Mouse (Mus musculus): ENCODE data around the gene Slit3.

The Slit3 gene

DNA sequence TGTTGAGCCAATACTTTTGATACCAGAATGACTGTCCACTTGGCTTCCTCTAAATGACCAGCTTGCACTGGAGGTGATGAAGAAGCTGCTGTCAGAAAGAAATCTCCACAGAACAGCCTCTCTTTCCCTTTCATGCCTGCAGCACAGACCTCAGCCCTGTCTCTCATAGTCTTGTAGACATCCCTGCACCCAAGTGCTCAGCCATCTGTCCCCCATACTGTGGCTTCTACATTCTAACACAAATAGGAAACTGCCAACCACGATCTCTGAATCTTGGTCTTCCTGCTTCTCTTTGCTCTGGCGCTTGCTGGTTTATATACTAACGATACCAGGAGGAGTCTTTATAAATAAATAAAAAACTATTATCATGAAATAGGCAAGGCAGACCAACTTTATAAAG lies 184.9 kb downstream of the Slit3 start:
- no peak for DNase-seq (ENCODE audit: low spot score)

DNA sequence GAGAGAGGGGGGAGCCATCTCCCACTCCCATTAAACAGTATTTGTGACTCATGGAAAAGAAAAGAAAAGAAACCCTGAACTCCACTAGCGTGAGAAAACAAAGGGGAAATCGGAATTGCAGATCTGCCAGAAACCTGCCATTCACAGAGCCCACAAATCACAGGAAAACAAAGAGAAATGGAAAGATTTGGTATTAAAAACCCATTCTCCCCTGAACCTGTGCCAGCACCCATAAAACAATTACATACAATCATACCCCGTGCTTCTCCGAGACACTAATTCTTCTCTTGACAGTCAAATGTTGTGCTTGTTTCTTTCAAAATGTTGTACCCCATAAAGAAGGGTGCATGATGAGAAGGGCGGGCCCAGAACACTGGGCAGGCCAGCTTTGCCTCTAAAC lies 185.9 kb downstream of the Slit3 start:
- no peak for DNase-seq (ENCODE audit: low spot score)

DNA sequence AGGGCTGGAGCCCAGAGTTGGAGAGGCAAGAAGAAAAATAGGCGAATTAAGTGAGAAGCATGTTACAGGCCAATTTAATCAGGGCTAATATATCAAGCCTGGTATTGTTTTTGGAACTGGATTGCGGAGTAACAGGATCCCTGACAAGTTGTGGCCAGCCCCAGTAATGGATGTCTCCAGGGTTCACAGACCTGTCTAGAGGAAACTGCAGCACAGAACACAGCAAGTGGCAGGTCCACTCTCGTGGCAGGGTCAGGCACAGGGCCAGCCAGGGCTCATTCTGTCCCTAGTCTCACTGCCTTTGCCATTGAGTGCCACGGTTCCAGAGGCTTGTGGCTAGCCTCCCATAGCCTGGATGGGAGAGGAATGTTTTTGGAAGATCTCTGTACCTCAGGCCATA lies 187.0 kb downstream of the Slit3 start:
- DNase-seq (ENCODE audit: low spot score): no peak

DNA sequence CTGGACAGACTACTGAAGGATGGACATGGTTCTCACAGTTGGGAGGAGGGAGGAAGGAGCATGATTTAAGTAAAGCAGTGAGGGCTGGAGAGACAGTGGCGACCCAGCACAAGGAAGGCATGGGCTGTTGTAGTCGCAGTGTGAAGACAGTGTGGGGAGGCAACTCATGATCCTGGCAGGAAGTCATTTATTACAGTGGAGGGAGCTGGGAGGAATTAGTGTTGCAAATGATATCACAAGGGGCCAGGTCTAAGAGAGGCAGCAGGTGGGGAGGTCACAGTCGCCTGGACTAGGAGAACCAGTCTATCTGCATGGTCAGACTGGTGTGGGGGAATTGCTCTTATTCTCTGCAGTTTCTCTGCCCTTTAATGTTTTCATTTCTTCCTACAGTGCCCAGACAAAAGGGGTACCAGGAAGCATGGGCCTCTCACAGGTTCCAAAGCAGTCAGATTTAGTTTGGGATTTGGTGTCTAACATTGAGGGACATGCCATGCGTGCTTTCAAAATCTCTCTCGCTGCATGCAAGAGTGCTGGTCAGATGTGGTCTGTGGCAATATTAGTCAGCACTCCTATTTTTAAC lies 194.5 kb downstream of the Slit3 start:
- no peak for DNase-seq (ENCODE audit: low spot score)

DNA sequence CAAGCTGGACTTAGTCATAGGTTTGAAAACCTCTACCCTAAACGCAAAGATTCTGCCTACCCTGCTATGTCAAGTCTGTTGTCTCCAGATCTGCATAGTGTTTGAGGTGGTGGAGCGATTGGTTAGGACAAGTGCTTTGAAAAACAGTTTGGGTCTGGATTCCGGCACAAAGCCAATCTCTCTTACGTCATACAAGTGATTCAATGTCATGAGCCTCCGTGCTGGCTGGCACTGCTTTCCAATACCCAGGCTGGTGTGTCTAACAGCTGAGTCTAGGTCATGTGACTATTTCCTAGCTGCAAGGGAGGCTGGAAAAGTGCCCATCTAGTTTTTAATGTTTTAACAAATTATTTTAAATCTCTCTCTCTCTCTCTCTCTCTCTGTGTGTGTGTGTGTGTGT lies 196.2 kb downstream of the Slit3 start:
- no peak for DNase-seq (ENCODE audit: low spot score)

DNA sequence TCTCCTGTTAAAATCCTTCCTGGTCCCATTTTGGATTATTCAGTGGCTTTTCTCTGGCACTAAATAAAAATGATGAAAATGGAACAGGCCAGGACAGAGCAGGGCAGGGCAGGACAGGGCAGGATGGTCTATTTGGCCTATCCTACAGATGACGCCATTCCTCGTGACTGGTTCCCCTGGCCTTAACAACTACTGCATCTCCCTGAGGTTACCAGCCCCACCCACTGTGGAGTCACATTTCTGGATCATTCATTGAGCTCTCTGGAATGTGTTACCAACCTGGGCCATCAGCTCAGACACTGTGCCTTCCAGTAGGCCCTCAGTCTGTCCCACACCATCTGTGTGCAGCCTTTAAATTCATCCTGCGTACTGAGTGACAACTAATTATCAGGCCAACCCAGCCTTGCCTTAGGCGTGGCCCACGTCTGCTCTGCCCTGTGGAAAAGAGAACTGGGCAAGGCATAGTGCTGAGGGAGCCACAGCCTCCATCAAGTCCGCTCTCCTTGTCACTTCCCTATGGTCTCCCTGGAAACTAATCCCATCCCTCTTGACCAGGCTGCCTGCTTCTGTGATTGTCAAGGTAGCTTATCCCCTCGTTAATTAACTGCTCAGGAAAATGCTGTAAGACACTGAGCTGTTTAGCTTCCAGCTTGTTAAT lies 196.9 kb downstream of the Slit3 start:
- DNase-seq (ENCODE audit: low spot score): no peak

DNA sequence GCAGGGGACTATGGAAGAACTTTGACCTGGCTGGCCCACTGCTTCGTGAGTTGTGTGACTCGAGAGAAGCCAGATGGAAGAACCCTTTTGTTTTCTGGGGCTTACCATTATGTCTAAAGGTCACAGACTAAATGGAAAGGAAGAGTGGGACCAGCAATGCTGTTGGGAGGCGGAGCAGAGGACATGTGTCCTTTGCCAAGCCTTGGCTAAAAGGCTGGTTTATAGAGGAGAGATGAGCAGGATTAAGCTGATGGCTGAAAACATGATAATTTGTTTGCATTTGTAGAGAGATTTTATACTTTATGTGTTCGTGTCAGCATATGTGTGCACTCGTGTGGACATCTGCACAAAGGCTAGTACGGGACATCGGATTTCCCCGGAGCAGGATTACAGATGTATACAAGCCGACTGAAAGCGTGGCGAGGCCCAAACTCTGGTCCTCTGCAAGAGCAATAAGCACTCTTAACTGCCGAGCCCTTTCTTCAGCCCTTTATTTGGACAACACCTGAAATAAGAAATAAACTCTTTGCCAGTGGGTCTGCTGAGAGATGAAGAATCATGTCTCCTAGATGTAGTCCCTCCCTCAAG lies 197.5 kb downstream of the Slit3 start:
- DNase-seq (ENCODE audit: low spot score): no peak

DNA sequence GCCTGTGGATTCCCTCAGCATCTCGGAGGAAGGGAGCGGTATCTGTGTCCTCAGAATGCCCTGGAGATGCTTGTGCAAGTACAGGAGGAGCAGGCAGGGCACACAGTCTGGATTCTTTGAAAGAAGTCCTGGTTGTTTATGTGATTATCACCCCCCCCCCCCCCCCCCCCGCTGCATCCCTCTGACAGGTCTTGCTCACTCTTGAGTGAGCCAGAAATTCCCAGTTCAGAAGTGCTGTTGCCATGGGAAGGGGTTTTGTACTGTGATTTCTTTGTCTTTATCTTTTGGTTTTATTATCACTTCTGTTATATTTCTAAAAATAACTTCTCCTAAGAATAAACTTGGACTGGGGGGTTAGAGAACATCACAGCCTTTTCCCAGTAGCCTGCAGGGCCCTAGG lies 199.5 kb downstream of the Slit3 start:
- DNase-seq (ENCODE audit: low spot score): no peak

DNA sequence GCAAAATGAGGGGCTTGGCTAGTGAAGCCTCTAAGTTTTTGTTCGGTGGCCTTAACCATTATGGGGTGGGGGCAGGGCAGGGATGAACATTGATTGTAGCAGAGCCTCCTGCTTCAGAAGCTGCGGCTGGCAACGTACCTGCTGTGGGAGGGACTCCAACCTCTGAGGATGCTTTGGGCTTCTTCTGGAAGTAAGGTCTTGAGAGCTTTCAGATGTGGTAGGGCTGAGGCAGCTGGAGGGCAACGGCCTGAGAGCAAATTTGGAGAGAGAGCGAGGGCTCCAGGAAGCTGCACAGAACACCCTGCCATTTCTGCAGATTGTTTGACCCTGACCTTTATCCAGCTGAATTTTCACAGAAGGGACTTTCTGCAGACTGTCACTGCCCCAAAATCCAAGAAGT lies 203.4 kb downstream of the Slit3 start:
- DNase-seq (ENCODE audit: low spot score): no peak

DNA sequence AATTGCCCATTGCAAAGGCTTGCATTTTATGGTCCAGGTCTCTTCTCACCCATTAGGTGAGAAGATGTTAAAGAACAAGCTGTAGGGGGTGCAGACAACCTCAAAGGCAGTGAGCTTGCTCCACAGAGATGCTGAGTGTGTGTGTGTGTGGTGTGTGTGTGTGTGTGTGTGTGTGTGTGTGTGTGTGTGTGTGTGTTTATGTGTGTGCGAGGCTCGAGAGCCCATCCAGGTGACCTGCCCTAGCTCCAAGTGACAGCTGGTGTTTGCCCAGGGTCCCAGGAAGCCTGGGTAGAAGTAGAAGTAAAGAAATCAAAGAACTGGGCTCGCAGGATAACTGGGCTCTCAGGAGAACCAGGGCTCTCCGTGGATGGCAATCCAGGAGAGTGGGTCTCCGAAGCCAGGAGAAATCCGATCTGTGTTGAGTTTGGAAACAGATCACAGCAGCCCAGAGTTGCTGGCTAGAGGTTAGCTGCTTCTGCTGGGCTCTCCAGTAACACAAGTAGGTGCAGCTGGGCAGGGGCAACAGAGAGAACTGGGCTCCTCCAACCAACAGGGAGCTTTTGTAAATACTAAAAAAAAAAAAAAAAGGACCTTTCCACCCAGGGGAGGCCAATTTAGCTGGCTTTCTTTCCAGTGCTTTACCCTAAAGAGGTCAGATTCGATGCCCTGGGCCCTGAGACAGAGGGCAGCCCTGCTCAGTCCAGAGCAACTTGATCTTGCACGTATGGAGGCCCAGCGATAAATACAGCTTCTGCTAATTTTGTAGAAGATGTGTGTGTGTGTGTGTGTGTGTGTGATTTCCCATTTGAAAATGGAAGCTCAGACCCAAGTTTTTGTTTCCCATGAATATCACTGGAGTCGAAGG lies 204.3 kb downstream of the Slit3 start:
- no peak for DNase-seq (ENCODE audit: low spot score)

DNA sequence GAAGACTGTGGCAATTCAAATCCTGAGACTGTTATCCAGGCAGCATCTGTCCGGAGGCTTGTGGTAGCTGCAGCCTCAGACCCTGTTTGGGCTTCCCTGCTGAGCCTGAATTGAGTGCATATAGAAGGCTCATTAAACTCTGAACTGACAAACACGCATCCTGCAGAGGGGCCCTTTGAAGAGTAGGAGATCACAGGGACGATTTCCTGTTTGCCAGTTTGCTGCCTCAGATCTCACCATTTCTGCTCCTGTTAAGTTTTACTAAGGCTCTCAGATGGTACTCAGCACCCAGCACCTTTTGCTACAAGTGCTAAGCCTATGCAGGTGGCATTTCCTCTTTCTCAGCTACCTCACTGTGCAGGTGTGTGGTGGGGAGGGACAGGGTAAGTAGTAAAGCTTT lies 205.3 kb downstream of the Slit3 start:
- DNase-seq (ENCODE audit: low spot score): no peak

DNA sequence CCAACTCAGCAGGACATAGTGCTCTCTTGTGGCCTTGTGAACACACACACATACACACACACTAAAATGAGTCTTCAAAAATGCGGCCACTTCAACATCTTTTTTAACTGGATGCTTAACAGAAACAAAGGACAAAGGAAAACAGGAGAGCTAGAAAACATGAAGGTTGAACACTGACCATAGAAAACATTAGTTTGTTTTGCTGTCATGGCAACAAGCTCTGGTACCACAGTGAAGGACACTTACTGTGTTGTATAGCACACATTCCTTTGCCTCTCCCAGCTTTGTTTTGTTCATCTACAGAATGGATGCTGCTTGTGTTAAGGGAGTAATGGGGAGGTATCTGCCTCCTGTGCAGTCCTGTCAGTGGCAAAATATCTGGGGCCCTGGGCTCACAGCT lies 206.9 kb downstream of the Slit3 start:
- DNase-seq (ENCODE audit: low spot score): no peak

DNA sequence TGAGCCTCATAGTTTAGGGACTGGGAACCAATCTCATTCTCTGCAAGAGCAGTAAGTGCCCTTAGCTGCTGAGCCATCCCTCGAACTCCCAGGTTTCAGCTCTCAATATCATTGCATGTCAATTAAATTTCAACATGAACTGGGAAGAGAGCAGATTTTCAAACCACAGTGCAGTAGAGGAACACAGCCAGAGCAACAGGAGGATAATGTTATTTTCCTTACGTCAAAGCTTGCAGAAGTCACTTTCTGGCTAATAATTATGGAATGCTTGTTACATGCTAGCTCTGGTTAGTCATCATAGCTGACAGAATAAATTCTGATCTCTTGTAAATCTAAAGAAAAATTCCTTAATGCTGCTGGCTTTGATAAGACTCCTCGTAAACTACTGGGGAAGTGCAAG lies 210.5 kb downstream of the Slit3 start:
- DNase-seq (ENCODE audit: low spot score): no peak

DNA sequence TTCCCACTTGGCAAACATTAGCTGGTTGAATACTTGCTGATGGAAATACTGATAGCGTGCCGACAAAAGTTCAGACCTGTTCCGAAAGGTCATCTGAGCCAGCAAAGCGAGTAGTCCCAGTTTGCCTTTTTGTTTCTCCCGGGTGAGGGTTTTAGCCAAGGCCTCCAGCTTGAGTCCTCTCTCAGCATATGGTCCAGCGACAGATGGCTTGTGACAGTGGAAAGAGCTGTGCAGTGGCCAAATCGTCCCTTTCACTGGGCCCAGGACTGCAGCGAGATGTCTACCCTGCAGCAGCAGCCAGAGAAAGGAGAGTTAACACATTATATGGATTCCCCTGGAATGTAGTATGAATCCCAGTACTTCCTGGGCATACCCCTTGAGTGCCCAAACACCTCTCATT lies 215.5 kb downstream of the Slit3 start:
- peak; percentile 29 for DNase-seq (ENCODE audit: low spot score)

DNA sequence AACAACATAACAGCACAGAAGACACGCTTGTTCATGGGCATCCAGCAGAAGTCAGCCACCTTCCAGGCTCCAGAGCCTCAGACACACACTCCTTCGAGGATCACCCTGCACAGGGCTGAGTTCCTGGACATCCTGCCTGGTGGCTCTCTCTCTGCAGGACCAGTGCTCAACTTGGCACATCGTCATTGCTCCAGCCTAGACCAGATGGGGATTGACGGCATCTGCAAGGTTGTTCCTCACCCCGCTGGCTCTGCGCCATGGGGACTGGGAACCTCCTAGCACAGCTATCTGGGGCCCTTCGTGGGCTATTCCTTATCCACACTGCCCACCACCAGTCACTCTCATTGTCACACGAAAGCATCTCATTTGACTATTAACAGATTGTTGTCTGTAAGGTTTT lies 216.5 kb downstream of the Slit3 start:
- no peak for DNase-seq (ENCODE audit: low spot score)

DNA sequence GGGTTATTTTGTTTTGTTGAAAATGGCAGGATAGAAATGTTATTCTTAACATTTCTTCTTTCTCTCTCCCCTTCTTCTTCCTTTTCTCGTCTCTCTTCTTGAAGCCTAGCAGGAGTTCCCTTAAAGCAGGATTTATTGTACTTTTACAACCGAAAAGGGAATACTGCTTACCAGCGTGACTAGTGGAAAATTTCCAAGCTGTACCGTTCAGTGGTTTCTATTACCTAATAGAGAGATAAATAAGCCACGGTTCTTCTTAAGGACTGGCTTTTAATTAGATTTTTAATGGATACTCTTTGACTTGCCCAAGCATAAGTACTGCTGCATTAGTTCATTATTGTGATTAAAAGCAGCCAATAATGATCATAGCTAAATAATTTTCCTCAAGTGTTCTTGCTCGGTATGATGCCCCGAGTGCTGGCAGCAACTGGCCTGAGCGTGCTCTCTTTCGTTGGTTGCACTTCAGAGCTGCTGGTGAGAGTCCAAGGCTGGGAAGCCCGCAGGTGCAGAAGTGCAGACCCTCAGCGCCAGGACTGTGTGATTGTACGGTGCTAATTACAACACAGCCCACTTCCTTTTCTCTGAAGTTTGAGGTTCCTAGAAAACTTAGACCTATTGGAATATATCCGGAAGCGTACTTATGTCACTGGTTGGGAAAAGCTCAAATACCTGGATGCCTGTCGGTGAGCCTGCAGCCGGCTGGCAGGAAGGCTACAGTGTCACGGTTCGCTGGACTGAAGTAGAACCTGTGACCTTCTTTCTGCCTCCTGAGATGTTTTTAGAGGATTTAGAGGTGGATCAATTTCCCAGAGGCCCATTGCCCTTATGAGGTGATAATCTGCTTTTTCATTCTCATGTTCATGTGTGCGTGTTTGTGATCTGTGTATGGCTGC lies 217.1 kb downstream of the Slit3 start:
- no peak for DNase-seq (ENCODE audit: low spot score)

DNA sequence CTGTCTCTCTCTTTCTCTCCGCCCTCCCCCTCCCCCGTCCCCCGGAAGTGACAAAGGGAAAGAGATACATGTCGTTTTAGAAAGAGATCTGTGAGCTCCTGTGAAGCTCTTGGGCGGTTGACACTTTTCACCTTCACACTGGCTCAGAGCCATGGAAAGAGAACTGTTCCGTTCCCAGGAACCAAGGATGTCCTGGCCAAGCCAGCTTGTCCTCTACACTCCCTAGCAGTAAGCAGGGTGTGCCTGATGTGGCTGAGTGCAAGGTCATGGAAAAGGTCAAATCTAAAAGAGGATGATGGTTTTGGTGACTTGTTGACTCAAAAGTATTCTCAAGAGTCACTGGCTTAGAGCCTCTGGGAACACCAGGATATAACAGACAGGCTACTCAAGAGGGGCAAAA lies 219.7 kb downstream of the Slit3 start:
- DNase-seq (ENCODE audit: low spot score): no peak

DNA sequence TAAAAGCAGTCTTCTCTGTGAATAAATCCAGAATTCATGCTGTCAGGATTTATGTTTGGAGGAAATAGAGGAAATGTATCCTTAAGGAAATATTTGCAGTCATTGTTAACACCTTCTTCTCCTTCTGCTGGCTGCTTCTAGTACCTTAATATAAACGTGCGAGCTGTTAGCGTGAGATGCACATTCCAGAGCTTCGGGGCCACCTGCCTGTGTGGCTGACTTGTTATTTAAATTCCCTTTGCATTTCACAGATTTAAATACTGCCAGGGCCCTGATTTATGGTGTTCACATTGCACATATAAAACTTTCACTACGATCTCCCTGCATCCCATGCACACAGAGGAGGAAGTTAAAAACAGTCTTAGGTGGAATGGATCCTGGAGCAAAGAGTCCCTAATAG lies 221.5 kb downstream of the Slit3 start:
- DNase-seq (ENCODE audit: low spot score): no peak

DNA sequence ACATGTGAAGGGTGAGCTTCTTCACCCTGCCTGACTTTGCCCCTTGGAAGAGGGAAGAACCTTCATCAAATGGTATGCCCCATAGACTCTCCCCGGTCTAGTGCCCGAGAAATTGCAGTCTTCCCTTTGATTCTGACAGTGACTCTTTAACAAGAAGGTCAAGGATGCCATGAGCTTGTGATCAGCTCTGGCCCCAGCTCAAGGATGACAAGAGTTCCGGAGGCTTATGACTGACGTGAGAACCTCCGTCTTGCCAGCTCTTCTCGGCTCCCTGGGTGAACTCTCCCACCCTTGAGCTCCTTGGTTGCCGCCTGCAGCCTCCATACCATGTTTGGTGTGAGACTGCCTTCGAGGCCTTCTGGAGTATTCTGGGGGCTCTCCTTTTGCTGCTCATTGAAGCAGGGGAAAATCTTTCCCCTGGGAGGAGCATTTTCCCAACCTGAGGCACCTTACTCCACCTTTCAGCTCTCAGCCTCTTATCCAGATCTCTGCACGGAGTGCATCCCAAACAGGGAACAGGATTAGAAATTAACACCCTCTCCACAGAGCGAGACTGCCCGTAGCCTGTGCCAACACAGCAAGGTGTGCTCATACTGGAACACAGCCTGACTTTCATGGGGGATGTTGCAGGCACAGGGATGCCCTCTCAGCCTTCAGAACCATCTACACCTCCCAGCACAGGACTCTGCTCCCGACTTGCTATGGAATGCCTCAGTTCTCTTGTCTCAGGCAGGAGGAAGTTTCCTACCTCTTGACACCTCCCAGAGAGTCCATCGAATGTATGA lies 224.9 kb downstream of the Slit3 start:
- DNase-seq (ENCODE audit: low spot score): no peak

DNA sequence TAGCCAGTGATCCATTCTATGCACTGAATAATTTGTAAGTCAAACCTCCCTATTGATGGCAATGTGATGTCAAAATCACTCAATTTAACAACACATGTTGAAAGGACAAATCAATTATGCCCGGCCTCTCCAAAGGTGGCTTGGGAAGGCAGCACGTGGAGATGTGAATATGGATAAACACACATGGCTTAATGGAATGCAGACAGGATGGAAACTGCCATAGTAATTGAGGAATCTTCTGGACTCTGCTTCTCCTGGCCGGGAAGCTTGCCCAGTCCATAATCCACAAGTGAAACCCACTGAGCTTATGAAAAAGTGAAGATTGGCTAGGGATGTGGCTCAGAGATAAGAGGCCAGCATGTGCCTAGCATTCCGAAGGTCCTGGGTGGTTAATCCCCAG lies 227.1 kb downstream of the Slit3 start:
- no peak for DNase-seq (ENCODE audit: low spot score)

DNA sequence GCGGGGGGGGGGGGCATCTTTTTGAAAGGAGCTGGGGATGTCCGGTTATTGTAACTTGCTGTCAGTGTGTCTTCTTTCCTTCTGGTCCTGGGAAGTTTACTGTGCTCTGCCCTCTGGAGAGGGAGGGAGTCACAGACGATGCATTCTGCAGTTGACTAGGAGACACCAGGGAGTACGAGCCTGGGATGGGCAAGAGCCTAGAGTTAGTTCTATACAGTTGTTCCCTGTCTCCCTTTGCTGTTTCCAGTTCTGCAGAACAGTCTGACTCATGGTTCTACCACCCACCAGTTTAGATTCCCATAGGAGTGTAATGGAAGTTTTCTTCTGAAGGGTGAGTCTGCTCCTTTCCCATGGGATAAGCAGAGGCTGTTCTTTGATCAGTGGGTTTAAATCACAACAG lies 229.9 kb downstream of the Slit3 start:
- no peak for DNase-seq (ENCODE audit: low spot score)
